Mouse (Mus musculus) heart, postnatal 14 days (tissue): ENCODE data around the gene Csde1. TPM values are rescaled to one million over a fixed set of nuclear protein-coding genes. Genes with fewer than 3 reads are reported as not detected.

Experiments used
- DNase-seq, 2 experiments: peaks; one replicate each; pipeline ENCODE4 v3.0.0; 2021 to 2022
- intact Hi-C: fragments of 180-260 bp; cut with DNase I; formaldehyde crosslinking; loops from one replicate; pipeline ENCODE4 v1.15.1; 2025
- long read RNA-seq, 2 experiments: library from polyadenylated mRNA; stranded (forward); transcript quantifications; one replicate each; pipeline ENCODE4 v2.0.0; 2021
- total RNA-seq, 2 experiments: library from RNA; stranded (reverse); gene quantifications; 2 replicates each; pipeline ENCODE4 v1.2.3; 2021

The Csde1 gene
- total RNA-seq = 100 to 1,000 TPM; 413 to 418 TPM
- long read RNA-seq, experiment 1, full-length matches to known transcripts = 201 of 279 reads
- long read RNA-seq, experiment 1, partial matches to known transcripts = 40 of 279 reads
- long read RNA-seq, experiment 1, other reads (novel, unspliced or antisense) = 38 of 279 reads
- long read RNA-seq, experiment 2, full-length matches to known transcripts = 214 of 305 reads
- long read RNA-seq, experiment 2, partial matches to known transcripts = 40 of 305 reads
- long read RNA-seq, experiment 2, other reads (novel, unspliced or antisense) = 51 of 305 reads

- intact Hi-C loops = loop anchor here (5.0 to 10.0 kb wide), 2 partner anchors 37 to 1764 kb away; partner anchors contain the start of genes Fam19a3, Nras, Ppm1j and Rhoc
- peak; percentile 96 to 97 for DNase-seq
These were observed at the start of gene Csde1 for GRCm38 (mm10) chr3:103020249-103020942. Gene Csde1, plus strand, starts transcription at chr3:103020426.

- intact Hi-C loops = no loop called here
- DNase-seq = no peak
These were observed 49.7 kb upstream of the Csde1 start for GRCm38 (mm10) chr3:102970508-102970907.

- intact Hi-C loops = no loop called here
- no peak for DNase-seq
These were observed 43.3 kb upstream of the Csde1 start for GRCm38 (mm10) chr3:102976906-102977305.

GRCm38 (mm10) chr3:102979550-102980348, 40.5 kb upstream of the Csde1 start:
- intact Hi-C loops = no loop called here
- no peak for DNase-seq

GRCm38 (mm10) chr3:102980349-102980736, 39.9 kb upstream of the Csde1 start:
- no peak for DNase-seq
- intact Hi-C loops = no loop called here

GRCm38 (mm10) chr3:102991041-102991440, 29.2 kb upstream of the Csde1 start:
- intact Hi-C loops = loop anchor here (10.0 kb wide), 1 partner anchor 266 kb away; no protein-coding TSS in a partner anchor
- DNase-seq = no peak

GRCm38 (mm10) chr3:102992936-102993335, 27.3 kb upstream of the Csde1 start:
- no peak for DNase-seq
- intact Hi-C loops = loop anchor here (10.0 kb wide), 1 partner anchor 268 kb away; no protein-coding TSS in a partner anchor

- intact Hi-C loops = loop anchor here (10.0 kb wide), 1 partner anchor 270 kb away; no protein-coding TSS in a partner anchor
- no peak for DNase-seq
These were observed 25.0 kb upstream of the Csde1 start for GRCm38 (mm10) chr3:102995233-102995604.

GRCm38 (mm10) chr3:102995605-102996321, 24.5 kb upstream of the Csde1 start, which contains the start of gene Sike1:
Gene Sike1, plus strand, starts transcription at chr3:102995708.
- DNase-seq = peak; percentile 95 to 96
- intact Hi-C loops = loop anchor here (10.0 kb wide), 1 partner anchor 271 kb away; no protein-coding TSS in a partner anchor

GRCm38 (mm10) chr3:102997036-102997435, 23.2 kb upstream of the Csde1 start:
- intact Hi-C loops = loop anchor here (10.0 kb wide), 1 partner anchor 272 kb away; no protein-coding TSS in a partner anchor
- DNase-seq = peak in 1 of 2 experiments; percentile 28

GRCm38 (mm10) chr3:102997591-102997990, 22.6 kb upstream of the Csde1 start:
- intact Hi-C loops = loop anchor here (10.0 kb wide), 1 partner anchor 273 kb away; no protein-coding TSS in a partner anchor
- no peak for DNase-seq

GRCm38 (mm10) chr3:103001595-103001994, 18.6 kb upstream of the Csde1 start:
- no peak for DNase-seq
- intact Hi-C loops = no loop called here

GRCm38 (mm10) chr3:103017350-103017749, 2.9 kb upstream of the Csde1 start:
- intact Hi-C loops = no loop called here

GRCm38 (mm10) chr3:103019462-103019861, 764 bp upstream of the Csde1 start:
- intact Hi-C loops = loop anchor here (2.0 kb wide), 1 partner anchor 21 kb away; no protein-coding TSS in a partner anchor
- no peak for DNase-seq

More at GRCm38 (mm10) chr3:103017350-103017749, 2.9 kb upstream of the Csde1 start:
- DNase-seq = no peak

- peak; percentile 88 to 90 for DNase-seq
- intact Hi-C loops = loop anchor here (5.0 to 10.0 kb wide), 2 partner anchors 36 to 1764 kb away; partner anchors contain the start of genes Fam19a3, Nras, Ppm1j and Rhoc
These were observed 865 bp downstream of the Csde1 start for GRCm38 (mm10) chr3:103020943-103021638.

- intact Hi-C loops = loop anchor here (10.0 kb wide), 1 partner anchor 1759 kb away; the partner anchor contains the start of genes Fam19a3, Ppm1j and Rhoc
- no peak for DNase-seq
These were observed 5.9 kb downstream of the Csde1 start for GRCm38 (mm10) chr3:103026174-103026573.

GRCm38 (mm10) chr3:103040285-103040684, 20.1 kb downstream of the Csde1 start:
- DNase-seq = no peak
- intact Hi-C loops = no loop called here

- intact Hi-C loops = no loop called here
These were observed 20.7 kb downstream of the Csde1 start for GRCm38 (mm10) chr3:103040861-103041379.

More at GRCm38 (mm10) chr3:103040861-103041379, 20.7 kb downstream of the Csde1 start:
- DNase-seq = no peak
